Mouse (Mus musculus): ENCODE measurements around the gene Lrrc36.

Gene Lrrc36

GRCm38 (mm10) chr8:105475742-105476141 is 62.4 kb downstream of the Lrrc36 start:
- Histone ChIP-seq H3K36me3 (ENCODE audit: insufficient read depth, low read length) (0 out of 2 replicates have a peak, but pooled peaks cover 5% of the 10 kb centered on the region), H3K9me3 (ENCODE audit: low read length) (no peaks in the 10 kb centered on the region), H3K27me3 (ENCODE audit: insufficient read depth, low read length) (peaks cover 64% of the 10 kb centered on the region), H3K4me3 (replicated peaks; ENCODE audit: low read length) (no peak overlapping the region), H3K4me1 (replicated peaks; ENCODE audit: low read depth, low read length) (peaks cover 98% of the 10 kb centered on the region)
- TF ChIP-seq NANOG (IDR thresholded peaks at IDR 0.05; ENCODE audit: borderline replicate concordance, low read length) (no peak), CTCF (conservative IDR thresholded peaks at IDR 0.05; ENCODE audit: low read length) (no peak), POU5F1 (IDR thresholded peaks at IDR 0.05; ENCODE audit: borderline replicate concordance, low read length) (no peak)

- H3K36me3 ChIP-seq (ENCODE audit: insufficient read depth, low read length), result 0 out of 2 replicates have a peak, but pooled peaks cover 5% of the 10 kb centered on the region
- H3K4me3 ChIP-seq (replicated peaks; ENCODE audit: low read length), result no peak overlapping the region
- H3K27me3 ChIP-seq (ENCODE audit: insufficient read depth, low read length), result peaks cover 60% of the 10 kb centered on the region
- peaks cover 98% of the 10 kb centered on the region for H3K4me1 ChIP-seq (replicated peaks; ENCODE audit: low read depth, low read length)
- TF ChIP-seq NANOG (IDR thresholded peaks at IDR 0.05; ENCODE audit: borderline replicate concordance, low read length) (no peak), CTCF (conservative IDR thresholded peaks at IDR 0.05; ENCODE audit: low read length) (no peak), POU5F1 (IDR thresholded peaks at IDR 0.05; ENCODE audit: borderline replicate concordance, low read length) (no peak)
- H3K9me3 ChIP-seq (ENCODE audit: low read length), result no peaks in the 10 kb centered on the region
These were observed 62.8 kb downstream of the Lrrc36 start for GRCm38 (mm10) chr8:105476161-105476560.

- peak; percentile 58 for TF ChIP-seq CTCF (conservative IDR thresholded peaks at IDR 0.05; ENCODE audit: low read length)
- no peak for TF ChIP-seq NANOG (IDR thresholded peaks at IDR 0.05; ENCODE audit: borderline replicate concordance, low read length)
- H3K27me3 ChIP-seq (ENCODE audit: insufficient read depth, low read length), result peaks cover 54% of the 10 kb centered on the region
- peak overlapping the region; percentile 50 for H3K4me3 ChIP-seq (replicated peaks; ENCODE audit: low read length)
- peaks cover 99% of the 10 kb centered on the region for H3K4me1 ChIP-seq (replicated peaks; ENCODE audit: low read depth, low read length)
- no peaks in the 10 kb centered on the region for H3K9me3 ChIP-seq (ENCODE audit: low read length)
- H3K36me3 ChIP-seq (ENCODE audit: insufficient read depth, low read length), result 0 out of 2 replicates have a peak, but pooled peaks cover 5% of the 10 kb centered on the region
These were observed 63.5 kb downstream of the Lrrc36 start for GRCm38 (mm10) chr8:105476628-105477413.

- Histone ChIP-seq H3K9me3 (ENCODE audit: low read length) (no peaks in the 10 kb centered on the region), H3K36me3 (ENCODE audit: insufficient read depth, low read length) (0 out of 2 replicates have a peak, but pooled peaks cover 5% of the 10 kb centered on the region), H3K4me1 (replicated peaks; ENCODE audit: low read depth, low read length) (peaks cover 95% of the 10 kb centered on the region), H3K27me3 (ENCODE audit: insufficient read depth, low read length) (peaks cover 45% of the 10 kb centered on the region), H3K4me3 (replicated peaks; ENCODE audit: low read length) (no peak overlapping the region)
- no peak for TF ChIP-seq POU5F1 (IDR thresholded peaks at IDR 0.05; ENCODE audit: borderline replicate concordance, low read length)
- no peak for TF ChIP-seq CTCF (conservative IDR thresholded peaks at IDR 0.05; ENCODE audit: low read length)
- no peak for TF ChIP-seq NANOG (IDR thresholded peaks at IDR 0.05; ENCODE audit: borderline replicate concordance, low read length)
These were observed 64.4 kb downstream of the Lrrc36 start for GRCm38 (mm10) chr8:105477792-105478191.

GRCm38 (mm10) chr8:105481013-105481412 is 67.6 kb downstream of the Lrrc36 start:
- TF ChIP-seq NANOG (IDR thresholded peaks at IDR 0.05; ENCODE audit: borderline replicate concordance, low read length), result no peak
- no peak for TF ChIP-seq CTCF (conservative IDR thresholded peaks at IDR 0.05; ENCODE audit: low read length)
- no peak for TF ChIP-seq POU5F1 (IDR thresholded peaks at IDR 0.05; ENCODE audit: borderline replicate concordance, low read length)
- Histone ChIP-seq H3K9me3 (ENCODE audit: low read length) (no peaks in the 10 kb centered on the region), H3K4me3 (replicated peaks; ENCODE audit: low read length) (peak overlapping the region; percentile 49; the same call in 1 of the 2 replicates), H3K36me3 (ENCODE audit: insufficient read depth, low read length) (0 out of 2 replicates have a peak, but pooled peaks cover 2% of the 10 kb centered on the region), H3K27me3 (ENCODE audit: insufficient read depth, low read length) (peaks cover 13% of the 10 kb centered on the region), H3K4me1 (replicated peaks; ENCODE audit: low read depth, low read length) (peaks cover 85% of the 10 kb centered on the region)

- Histone ChIP-seq H3K9me3 (ENCODE audit: low read length) (no peaks in the 10 kb centered on the region), H3K36me3 (ENCODE audit: insufficient read depth, low read length) (no peaks in the 10 kb centered on the region), H3K27me3 (ENCODE audit: insufficient read depth, low read length) (peaks cover 8% of the 10 kb centered on the region), H3K4me1 (replicated peaks; ENCODE audit: low read depth, low read length) (peaks cover 81% of the 10 kb centered on the region), H3K4me3 (replicated peaks; ENCODE audit: low read length) (peak overlapping the region; percentile 49; the same call in 1 of the 2 replicates)
- TF ChIP-seq CTCF (conservative IDR thresholded peaks at IDR 0.05; ENCODE audit: low read length), result peak; percentile 88
- TF ChIP-seq NANOG (IDR thresholded peaks at IDR 0.05; ENCODE audit: borderline replicate concordance, low read length), result no peak
- no peak for TF ChIP-seq POU5F1 (IDR thresholded peaks at IDR 0.05; ENCODE audit: borderline replicate concordance, low read length)
These were observed 68.1 kb downstream of the Lrrc36 start for GRCm38 (mm10) chr8:105481453-105481852.

GRCm38 (mm10) chr8:105482123-105482522 is 68.8 kb downstream of the Lrrc36 start:
- no peak for TF ChIP-seq NANOG (IDR thresholded peaks at IDR 0.05; ENCODE audit: borderline replicate concordance, low read length)
- TF ChIP-seq CTCF (conservative IDR thresholded peaks at IDR 0.05; ENCODE audit: low read length), result no peak
- TF ChIP-seq POU5F1 (IDR thresholded peaks at IDR 0.05; ENCODE audit: borderline replicate concordance, low read length), result no peak
- Histone ChIP-seq H3K36me3 (ENCODE audit: insufficient read depth, low read length) (no peaks in the 10 kb centered on the region), H3K4me1 (replicated peaks; ENCODE audit: low read depth, low read length) (peaks cover 74% of the 10 kb centered on the region), H3K9me3 (ENCODE audit: low read length) (no peaks in the 10 kb centered on the region), H3K27me3 (ENCODE audit: insufficient read depth, low read length) (peaks cover 4% of the 10 kb centered on the region; the same call in 1 of the 2 replicates), H3K4me3 (replicated peaks; ENCODE audit: low read length) (no peak overlapping the region; the same call in 1 of the 2 replicates)

- TF ChIP-seq NANOG (IDR thresholded peaks at IDR 0.05; ENCODE audit: borderline replicate concordance, low read length), result no peak
- no peak for TF ChIP-seq POU5F1 (IDR thresholded peaks at IDR 0.05; ENCODE audit: borderline replicate concordance, low read length)
- TF ChIP-seq CTCF (conservative IDR thresholded peaks at IDR 0.05; ENCODE audit: low read length), result peak; percentile 16
- Histone ChIP-seq H3K4me3 (replicated peaks; ENCODE audit: low read length) (no peak overlapping the region), H3K4me1 (replicated peaks; ENCODE audit: low read depth, low read length) (peaks cover 61% of the 10 kb centered on the region), H3K36me3 (ENCODE audit: insufficient read depth, low read length) (no peaks in the 10 kb centered on the region), H3K9me3 (ENCODE audit: low read length) (no peaks in the 10 kb centered on the region), H3K27me3 (ENCODE audit: insufficient read depth, low read length) (no peaks in the 10 kb centered on the region)
These were observed 70.0 kb downstream of the Lrrc36 start for GRCm38 (mm10) chr8:105483212-105484029.

Data from E14TG2a.4 (cell line).